Mouse (Mus musculus) kidney, postnatal 14 days (tissue): ENCODE results near the gene Odf4.

Experiments used
- DNase-seq: peaks from one replicate; pipeline ENCODE4 v3.0.0; 2022; ENCODE audit warnings: mixed read lengths

Gene Odf4

GRCm38 (mm10) chr11:68901351-68902046, 25.4 kb downstream of the Odf4 start, which contains the start of gene Rpl26:
Gene Rpl26 (plus strand): TSS chr11:68901583.
- DNase-seq = peak; percentile 99

DNA sequence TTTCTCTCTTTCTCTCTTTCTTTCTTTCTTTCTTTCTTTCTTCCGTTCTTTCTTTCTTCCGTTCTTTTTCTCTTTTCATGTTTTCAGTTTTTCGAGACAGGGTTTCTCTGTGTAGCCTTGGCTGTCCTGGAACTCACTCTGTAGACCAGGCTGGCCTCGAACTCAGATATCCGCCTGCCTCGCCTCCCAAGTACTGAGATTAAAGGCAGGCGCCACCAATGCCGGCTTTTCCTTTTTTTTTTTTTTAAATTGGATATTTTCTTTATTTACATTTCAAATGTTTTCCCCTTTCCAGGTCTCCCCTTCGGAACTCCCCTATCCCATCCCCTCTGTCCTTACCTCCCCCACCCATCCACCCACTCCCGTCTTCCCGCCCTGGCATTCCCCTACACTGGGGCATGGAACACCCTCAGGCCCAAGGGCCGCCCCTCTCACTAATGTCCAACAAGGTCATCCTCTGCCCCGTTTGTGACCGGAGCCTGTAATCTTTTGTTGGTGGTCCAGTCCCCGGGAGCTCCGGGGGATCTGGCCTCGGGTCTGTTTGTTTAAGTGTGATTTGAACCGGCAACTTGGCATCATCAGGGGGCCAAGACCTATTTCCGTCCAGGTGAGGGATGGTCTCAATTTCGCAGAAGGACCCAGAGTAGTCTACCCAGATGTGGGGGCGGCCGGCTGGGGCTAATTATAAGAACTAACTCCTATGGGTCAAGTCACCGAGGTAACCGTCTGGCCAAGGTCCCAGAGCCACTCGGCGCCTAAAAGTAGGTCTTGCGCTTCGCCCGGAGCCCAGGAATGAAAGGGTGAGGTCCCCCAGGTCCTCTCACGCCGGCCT, 26.1 kb downstream of the Odf4 start:
- DNase-seq = no peak

DNA sequence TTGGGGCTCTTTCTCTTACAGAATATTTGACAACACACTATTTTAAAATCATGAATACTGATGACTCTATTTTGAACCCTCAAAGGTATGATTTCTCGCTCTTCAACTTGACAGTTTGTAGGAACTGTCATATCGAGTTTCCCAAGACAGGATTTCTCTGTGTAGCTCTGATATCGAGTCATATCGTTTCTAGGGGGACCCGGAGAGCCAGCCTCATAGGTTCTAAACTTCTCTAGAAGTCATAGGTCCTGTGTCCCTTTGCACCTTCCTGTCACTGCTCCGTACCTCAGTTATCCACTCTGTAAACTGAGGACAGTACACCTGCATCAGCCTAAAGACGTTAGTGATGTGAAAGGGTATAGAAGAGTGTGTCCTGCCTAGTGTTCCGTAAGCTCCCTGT, 27.1 kb downstream of the Odf4 start:
- DNase-seq = no peak

- no peak for DNase-seq
These were observed 28.1 kb downstream of the Odf4 start for GRCm38 (mm10) chr11:68898790-68899189.

DNA sequence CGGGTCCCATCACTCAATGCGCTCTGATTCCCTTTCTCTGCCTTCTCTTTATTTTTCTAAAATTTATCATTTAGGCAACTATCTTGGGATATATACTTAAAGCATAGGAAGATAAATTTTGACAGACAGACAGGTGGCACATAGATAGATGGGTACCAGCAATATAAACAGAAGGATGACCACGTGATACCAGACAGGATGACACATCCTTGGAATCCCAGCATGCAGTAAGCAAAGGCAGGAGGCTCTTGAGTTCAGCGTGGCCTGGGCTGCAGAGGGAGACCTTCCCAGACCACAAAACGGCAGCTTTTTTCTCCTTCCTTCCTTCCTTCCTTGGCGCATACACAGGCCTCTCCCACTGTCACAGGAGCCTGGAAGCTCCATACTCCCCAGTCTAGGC, 29.0 kb downstream of the Odf4 start:
- DNase-seq = no peak

DNA sequence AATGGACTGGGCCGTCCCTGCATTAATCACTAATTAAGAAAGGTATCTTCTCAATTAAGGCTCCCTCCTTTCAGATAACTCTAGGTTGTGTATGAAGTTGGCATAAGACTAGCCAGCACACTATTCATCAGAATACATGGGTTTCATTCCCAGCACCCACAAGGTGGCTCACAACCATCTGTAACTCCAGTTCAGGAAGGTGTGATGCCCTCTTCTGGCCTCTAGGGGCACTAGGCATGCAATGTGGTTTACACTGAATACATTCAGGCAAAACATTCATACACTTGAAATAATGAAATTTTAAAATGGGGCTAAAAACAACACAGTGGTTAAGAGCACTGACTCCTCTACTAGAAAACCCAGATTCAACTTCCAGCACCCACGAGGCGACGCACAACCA, 29.8 kb downstream of the Odf4 start:
- peak; percentile 54 for DNase-seq

GRCm38 (mm10) chr11:68896247-68896646, 30.6 kb downstream of the Odf4 start:
- no peak for DNase-seq

GRCm38 (mm10) chr11:68893911-68894464, 32.9 kb downstream of the Odf4 start:
- no peak for DNase-seq

- peak; percentile 37 for DNase-seq
These were observed 34.5 kb downstream of the Odf4 start for GRCm38 (mm10) chr11:68892233-68892832.

GRCm38 (mm10) chr11:68891823-68892222, 35.1 kb downstream of the Odf4 start:
- no peak for DNase-seq

- DNase-seq = peak; percentile 47
These were observed 36.3 kb downstream of the Odf4 start for GRCm38 (mm10) chr11:68890625-68891024.

GRCm38 (mm10) chr11:68888653-68889052, 38.2 kb downstream of the Odf4 start:
- DNase-seq = no peak

- DNase-seq = no peak
These were observed 38.6 kb downstream of the Odf4 start, which contains the start of gene Rnf222 for GRCm38 (mm10) chr11:68888253-68888652. Gene Rnf222 (plus strand): TSS chr11:68888553.

- no peak for DNase-seq
These were observed 40.8 kb downstream of the Odf4 start for GRCm38 (mm10) chr11:68886091-68886490.

- no peak for DNase-seq
These were observed 42.5 kb downstream of the Odf4 start for GRCm38 (mm10) chr11:68884368-68884767.

- no peak for DNase-seq
These were observed 43.0 kb downstream of the Odf4 start for GRCm38 (mm10) chr11:68883843-68884242.

GRCm38 (mm10) chr11:68882107-68882506, 44.8 kb downstream of the Odf4 start:
- DNase-seq = no peak

DNA sequence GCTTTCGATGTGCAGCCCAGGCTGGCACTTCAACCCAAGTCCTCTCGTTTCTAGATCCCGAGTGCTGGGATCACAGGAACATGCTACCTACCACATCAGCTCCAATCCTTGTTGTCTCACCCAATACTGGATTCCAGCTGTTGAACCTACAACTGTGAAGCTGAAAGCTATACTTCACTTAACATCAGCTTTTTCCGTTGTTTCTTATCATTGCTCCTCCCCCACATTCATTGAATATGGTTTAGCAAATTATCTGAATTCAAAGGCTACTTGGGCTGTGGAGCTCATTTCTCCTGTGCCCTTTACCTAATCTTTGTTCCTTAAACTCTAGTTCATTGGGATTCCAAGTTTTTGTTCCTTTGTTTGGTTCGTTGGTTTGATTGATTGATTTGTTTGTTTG, 48.1 kb downstream of the Odf4 start:
- DNase-seq = no peak

DNA sequence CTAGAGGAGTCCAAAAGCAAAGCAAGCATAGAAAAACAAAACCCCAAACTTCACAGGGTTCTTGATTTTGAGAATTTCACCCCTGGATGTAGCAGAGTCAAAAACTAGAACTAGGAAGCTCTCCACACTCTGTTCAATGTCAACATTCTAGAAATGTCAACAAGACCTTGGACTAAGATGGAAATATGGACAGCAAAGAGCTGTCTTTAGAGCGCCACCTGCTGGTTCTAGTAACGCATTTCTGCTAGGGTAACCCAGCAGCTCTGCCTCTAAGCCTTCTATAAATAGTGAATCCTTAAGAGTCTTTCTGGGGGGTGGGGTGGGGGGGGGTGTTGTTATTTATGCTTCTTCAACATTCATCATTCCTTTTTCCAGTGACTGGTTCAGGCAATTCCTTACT, 52.0 kb downstream of the Odf4 start:
- peak; percentile 81 for DNase-seq
